Mouse (Mus musculus) kidney, postnatal 14 days (tissue): ENCODE results near the gene Map7d1.
A peak's percentile ranks its signal among the peaks of the same experiment; 100 is the strongest.
"Not testable (repeated sequence)": the region's sequence is repeated elsewhere in the genome, so short reads cannot be mapped to it uniquely, and the experiment has no call there.

ENCODE experiments used
- DNase-seq: peaks from one replicate; pipeline ENCODE4 v3.0.0; 2022; ENCODE audit warnings: mixed read lengths

The Map7d1 gene

DNA sequence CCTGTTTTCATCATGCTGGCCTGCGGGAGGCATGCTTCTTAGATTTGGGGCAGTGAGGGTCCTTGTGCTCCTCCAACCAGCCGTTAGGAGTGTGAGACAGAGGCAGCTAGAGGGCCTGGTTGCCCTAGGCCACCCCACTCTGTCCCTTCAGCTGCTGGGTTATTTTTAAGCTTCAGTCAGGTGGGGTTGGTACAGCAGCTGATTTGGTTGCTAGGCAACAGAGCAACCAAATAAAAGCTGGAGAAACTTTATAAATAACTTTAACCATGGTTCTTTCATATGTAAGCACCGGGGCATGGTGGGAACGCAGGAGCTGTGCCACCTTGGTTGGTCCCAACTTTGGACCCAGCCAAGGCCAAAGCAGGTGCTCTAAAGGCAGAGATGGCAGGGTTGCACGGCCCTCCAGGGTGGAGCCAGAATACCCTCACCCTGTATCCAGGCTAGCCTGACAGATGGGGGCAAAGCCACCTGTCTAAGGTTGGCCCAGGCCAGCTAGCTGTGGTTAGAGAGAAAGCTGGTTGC lies 18.4 kb downstream of the Map7d1 start:
- no peak for DNase-seq

DNA sequence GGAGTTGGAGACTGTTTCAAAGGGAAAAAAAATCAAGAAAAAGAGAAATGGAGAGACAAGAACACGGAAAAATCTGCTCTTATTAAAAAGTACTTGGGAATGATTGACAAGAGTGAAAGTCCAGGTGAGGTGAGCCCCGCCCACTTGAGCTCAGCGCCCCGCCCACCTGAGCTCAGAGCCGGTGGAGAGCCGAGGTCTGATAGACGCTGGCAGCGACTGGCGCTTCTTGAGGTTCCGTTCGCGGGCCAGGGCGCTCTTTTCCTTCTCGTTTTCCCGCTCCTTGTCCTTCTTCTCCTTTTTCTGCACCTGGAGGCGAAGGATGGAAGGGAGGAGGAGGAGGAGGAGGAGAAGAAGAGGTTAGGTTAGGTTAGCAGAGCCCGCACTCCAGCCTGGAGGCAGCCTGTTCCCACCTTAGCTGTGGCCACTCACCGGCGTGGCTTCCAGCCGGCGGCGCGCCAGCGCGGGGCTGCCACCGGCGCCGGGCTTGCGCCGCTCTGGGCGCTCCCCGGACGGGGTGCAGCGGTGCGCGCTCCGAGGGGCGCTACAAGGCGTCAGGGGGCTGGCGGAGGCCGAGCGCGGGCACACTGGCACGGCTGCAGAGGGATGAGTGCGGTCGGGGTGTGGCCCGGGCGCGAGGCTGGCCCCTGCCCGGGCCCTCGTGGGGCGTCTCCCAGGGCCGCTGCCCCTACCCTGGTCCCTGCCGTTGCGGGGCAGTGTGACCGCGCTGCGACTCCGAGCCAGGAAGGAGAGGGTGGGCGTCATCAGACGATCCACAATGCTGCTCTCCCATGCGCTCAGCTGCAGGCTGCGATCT lies 19.5 kb downstream of the Map7d1 start:
- peak; percentile 75 for DNase-seq

DNA sequence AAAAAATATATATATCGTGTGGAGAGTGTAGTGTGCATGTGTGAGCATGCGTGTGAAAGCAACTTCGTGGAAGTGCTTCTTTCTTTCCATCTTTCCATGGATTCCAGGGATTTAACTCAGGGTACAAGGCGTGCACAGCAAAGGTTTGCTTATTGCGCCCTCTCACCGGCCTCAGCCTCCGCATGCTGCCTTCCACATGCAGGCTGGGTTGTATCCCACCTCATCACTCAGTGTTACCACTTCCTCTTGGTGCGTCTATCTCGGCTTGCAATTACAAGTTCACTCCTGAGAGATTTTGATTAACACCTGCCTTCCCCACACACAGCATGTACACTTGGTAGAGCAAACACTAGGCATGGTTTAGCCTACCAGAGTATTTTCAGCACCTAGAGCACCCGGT lies 21.0 kb downstream of the Map7d1 start:
- no peak for DNase-seq

DNA sequence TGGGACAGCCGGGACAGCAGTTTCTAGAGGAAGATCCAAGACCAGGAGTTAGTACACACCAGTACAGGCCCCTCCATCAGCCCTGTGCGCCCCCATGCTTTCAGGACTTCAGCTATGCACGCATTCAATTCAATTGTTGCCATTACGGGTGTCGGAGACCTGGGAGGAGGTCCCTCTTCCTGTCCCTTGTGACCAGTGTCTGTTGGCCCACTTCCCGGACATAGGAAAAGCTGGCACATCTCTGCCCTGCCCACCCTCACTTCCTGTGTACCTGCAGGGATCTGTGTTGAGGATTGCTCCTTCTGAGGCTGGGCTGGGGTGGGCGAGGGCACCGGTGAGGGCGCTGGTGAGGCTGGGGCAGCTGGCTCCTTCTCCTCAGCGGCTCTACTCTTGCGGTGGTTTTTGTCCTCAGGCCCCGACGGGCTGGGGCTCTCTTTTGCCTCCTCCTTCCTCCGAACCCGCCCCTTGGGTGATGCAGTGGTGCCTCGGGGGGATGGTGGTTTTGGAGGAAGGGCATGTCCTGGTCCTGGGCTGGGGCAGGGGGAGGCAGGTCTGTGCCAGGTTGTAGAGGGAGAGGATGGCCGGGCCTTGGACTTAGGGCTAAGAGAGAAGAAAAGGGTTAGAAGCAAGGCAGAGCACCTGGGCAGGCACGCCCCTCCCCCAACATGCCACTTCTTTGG lies 21.5 kb downstream of the Map7d1 start:
- DNase-seq, result peak; percentile 55

DNA sequence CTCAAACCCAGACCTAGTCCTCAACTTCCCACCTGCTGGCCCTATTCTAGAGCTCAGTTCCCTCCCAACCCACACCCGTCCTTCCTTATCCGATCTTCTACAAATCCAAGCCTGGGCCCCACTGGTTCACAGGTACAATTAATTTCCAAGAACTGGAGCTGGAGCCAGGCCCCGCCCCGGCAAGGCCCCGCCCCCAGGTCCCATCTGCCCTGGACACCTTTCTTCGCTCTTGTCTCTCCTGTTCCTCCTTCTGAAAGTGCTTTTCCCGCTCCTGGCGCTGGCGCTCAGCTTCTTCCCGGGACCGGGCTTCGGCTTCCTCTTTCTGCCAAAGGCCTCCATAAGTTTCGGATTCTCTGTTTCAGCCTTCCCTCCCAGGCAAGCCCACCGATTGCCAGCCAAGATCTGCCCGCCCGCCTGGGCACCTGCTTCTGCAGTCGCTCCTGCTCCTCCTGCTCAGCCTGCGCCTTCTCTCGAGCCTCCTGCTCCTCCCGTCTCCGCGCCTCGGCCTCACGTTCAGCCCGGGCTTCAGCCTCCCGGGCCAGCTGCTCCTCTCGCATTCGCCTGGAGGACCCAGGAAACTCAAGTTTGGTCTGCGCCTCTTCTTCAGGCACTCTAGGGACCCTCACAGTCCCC lies 22.4 kb downstream of the Map7d1 start:
- DNase-seq, result no peak

DNA sequence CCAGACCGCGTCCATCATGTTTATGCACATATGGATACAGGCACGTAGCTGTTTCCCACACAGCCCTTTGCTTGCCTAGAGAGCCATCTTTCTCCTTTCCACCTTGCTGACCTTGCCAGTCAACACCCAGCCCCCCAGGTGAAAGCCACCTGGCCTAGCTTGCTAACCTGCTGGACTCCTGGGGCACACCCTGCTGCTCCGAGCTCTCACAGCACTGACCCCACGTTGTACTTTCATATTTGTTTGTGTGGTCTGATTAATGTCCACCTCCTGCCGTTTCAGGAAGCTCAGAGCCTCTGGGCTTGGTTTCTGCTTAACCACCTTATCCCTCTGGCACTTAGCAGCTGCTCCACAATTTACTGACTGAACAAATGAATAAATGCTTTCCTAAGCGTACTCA lies 26.2 kb downstream of the Map7d1 start:
- no peak for DNase-seq

DNA sequence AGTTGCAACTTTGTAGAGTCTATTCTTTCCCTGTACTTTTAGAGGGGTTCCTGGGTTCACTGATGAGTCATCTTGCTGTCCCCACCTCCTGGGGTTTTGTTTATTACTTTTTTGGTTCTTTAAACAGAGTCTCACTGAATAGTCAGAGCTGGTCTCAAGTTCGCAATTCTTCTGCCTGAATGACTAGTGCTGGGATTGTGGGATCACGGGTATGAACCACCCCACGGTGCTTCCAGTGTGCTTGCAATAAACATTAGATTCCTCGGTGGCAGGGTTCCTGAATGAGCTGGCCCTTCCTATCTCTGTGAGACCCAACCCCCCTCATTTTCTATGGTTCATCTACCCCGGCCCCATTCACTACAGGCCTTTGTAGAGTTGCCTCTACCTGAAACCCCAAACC lies 28.0 kb downstream of the Map7d1 start:
- DNase-seq, result no peak

DNA sequence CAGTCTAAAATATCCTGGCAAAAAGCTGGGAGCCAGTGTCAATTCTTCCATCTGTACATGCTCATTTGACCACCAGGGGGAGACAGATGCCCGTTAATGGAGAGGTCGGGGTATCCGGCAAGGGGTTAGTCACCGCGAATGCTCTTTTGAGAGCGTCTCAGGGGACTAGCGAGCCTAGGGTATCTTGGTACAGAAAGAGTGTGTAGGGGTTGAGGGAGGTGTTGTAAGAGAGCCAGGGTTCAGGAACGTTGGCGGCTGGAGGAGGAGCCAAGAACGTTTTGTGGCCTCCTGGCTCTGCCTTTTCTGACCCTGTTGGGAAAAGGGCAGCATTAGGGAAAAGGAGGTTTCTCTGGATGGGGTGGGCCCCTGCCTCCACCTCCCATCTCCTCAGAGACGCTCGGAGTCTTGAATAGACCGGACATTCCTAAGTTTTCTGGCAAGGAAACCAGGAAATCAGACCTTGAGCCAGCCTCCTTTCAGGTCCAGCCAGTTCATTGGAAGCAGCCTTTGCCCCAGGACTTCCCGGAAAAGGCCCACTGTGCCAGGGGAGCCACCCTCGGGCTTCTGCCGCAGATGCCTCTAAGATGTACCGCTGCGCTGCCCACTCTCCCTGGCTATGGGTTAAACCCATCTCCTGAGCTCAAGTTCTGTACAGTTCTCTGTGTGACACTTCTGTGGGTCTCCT lies 28.9 kb downstream of the Map7d1 start:
- peak; percentile 91 for DNase-seq

DNA sequence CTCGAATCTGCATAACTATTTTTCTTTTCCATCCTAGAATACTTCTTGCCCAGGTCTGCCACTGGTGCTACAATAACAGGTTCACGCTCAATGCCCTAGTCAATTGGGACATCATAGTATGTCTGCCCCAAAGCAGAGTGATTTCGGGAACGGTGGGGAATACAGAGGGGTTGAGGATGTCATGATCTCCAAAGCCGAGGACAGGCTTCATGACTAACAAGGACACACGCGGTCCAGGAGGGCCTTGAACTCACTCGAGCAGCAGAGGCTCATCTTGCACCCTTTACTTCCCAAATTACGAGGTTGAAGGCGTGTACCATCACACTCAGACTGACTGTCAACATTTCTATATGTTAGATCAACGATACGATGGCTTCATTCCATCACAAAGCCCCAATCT lies 29.5 kb downstream of the Map7d1 start:
- DNase-seq, result no peak

DNA sequence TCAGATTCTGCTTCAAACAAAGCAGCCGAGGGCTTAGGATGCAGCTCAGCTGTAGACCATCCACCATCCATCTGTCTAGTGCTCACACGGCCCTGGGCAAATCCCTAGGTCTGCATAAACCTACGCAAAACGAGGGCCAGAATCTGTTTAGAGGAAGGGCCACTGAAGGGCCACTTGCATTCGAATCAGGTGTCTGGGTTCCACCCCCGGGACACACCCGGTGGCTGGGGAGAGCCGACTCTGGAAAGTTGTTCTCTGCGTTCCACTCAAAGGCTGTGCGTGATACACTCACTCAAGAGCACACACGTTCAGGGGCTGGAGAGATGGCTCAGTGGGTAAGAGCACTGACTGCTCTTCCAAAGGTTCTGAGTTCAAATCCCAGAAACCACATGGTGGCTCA lies 33.5 kb downstream of the Map7d1 start:
- no peak for DNase-seq

DNA sequence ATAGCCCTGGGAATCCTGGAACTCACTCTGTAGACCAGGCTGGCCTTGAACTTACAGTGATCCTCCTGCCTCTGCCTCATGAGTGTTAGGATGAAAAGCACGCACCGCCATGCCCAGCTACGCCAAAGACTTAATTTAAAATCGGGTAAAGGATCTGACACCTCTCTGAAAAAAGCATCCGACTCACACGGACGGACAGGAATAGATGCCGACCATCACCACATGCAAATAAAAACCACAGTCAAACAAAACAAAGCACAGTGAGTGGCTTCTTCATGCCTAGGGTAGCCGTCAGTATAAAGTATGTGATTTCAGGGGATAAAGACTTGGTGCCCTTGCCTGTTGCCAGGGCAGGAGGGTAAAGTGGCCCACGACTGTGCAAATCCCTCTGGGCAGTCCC lies 36.1 kb downstream of the Map7d1 start:
- no peak for DNase-seq

DNA sequence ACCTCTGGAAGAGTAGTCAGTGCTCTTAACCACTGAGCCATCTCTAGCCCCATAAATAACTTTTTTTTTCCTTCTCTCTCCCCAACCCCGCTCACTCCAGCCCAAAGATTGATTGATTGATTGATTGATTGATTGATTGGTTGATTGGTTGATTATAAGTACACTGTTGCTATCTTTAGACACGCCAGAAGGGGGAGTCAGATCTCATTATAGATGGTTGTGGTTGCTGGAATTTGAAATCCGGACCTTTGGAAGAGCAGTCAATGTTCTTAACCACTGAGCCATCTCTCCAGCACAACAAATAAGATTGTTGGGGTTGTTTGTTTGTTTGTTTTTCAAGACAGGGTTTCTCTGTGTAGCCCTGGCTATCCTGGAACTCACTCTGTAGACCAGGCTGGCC lies 36.6 kb downstream of the Map7d1 start:
- not testable (repeated sequence) for DNase-seq

DNA sequence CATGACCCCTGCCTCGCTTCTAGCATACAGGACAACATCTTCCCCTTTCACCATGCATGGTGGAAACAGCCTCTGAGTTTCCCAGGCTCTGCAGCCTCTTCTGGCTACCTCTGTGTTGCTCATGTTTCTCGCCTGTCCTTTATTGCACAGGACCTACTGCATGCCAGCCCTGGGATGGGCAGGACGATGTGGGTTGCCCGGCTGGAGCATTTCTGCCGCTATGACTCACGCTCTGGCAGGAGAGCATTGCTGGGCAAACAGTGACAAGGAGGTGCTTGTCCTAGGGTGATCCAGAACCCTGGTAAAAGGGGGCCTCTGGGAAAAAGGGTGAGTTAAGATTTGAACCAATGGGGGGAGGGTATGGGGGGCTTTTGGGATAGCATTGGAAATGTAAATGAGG lies 38.4 kb downstream of the Map7d1 start:
- DNase-seq, result no peak

DNA sequence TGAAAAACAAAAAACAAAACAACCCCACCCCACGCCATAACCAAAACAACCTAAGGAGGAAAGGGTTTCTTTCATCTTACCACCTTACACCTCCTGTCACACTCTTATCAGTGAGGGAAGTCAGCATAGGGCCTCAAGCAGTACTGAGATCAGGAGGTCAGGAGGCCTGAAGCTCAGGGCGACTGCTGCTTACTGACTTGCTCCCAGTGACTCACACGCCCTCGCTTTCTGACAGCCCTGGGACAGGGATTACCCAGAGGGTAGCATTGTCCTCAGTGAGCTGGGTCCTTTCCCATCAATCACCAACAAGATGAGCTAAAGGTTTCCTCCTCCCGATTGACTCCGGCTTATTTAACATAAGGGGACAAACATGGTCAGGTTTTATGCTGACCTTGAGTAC lies 49.1 kb downstream of the Map7d1 start:
- no peak for DNase-seq

DNA sequence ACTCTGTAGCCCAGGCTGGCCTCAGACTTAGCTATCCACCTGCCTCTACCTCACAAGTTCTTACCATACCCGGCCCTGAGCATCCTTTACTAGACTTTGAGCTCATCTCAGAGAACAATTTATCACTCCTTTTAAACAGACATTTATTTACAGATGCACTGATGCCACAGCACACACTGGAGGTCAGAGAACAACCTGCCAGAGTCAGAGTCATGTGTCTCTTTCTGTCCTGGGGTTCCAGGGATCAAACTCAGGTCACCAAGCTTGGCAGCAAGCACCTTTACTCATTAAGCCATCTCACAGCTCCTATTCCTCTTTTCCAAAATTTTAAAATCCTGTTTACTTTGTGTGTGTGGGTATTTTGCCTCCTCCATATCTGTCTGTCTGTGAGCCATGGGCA lies 50.8 kb downstream of the Map7d1 start:
- DNase-seq, result no peak

DNA sequence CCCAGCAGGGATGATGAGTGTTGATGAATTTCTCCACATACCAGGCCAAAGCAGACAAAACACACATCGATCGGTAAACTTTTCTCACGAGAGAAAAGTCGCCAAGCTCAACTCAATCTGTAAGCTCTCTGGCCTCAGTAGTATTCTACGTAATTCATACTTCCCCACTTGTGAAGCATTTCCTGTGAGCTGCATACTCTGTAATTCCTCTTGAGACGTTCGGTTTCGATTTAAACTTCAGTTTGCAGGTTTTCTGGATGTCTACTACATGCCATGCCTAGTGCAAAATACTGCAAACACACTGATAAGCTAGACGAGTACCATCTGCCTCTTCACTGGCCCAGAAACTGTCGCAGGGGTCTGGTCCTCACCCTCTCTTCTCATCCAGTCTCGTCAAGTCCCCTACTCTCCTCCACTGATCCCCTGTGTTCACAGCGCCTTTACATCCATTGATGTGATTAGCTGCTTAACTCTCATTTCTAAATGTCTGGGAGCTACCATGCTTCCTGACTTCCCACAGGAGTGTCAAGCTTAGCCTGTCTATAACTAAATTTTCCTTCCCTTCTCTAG lies 51.4 kb downstream of the Map7d1 start:
- DNase-seq, result no peak

DNA sequence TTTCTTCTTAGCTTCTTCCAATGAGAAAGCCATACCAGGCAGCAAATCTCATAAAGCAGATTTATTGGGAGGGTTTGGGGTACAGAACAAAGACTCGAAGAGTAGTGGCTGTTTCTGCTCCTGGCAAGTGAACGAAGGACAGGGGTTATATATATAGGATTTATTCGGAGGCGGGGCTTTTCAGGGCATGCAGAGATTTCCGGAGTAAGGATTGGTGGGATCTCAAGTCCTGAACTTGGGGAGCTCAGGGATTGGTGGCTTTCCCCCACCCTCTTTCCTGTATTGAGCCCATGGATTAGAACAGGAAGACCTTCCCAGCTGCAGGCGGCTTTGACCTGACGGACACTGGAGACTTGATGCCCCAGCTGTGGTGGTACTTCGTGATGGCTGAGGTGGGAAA lies 52.1 kb downstream of the Map7d1 start:
- DNase-seq, result no peak

DNA sequence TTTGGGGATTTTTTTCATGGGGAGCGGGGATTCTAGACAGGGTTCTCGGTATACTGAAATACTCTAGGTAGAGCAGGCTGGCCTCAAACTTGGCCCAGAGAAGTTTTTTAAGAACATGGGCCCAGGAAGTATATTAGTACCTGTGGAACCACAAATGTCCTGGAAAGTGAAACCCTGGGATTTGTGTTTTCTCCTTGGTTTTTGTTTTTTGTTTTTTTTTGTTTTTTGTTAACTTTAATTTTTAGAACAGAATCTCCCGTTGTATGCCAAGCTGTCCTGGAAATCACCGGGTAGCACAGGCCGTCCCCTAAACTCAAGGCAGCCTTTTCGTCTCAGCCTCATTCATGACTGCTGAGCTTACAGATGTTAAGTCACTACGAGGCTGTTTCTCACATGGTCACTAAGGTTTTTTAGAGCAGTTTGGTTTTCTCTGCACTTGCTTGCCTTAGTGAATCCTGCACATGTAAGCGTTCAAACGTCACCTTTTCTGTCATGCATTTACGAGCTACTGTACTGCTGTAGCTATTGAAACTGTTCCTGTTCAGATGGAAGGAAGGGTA lies 52.7 kb downstream of the Map7d1 start:
- DNase-seq, result no peak

DNA sequence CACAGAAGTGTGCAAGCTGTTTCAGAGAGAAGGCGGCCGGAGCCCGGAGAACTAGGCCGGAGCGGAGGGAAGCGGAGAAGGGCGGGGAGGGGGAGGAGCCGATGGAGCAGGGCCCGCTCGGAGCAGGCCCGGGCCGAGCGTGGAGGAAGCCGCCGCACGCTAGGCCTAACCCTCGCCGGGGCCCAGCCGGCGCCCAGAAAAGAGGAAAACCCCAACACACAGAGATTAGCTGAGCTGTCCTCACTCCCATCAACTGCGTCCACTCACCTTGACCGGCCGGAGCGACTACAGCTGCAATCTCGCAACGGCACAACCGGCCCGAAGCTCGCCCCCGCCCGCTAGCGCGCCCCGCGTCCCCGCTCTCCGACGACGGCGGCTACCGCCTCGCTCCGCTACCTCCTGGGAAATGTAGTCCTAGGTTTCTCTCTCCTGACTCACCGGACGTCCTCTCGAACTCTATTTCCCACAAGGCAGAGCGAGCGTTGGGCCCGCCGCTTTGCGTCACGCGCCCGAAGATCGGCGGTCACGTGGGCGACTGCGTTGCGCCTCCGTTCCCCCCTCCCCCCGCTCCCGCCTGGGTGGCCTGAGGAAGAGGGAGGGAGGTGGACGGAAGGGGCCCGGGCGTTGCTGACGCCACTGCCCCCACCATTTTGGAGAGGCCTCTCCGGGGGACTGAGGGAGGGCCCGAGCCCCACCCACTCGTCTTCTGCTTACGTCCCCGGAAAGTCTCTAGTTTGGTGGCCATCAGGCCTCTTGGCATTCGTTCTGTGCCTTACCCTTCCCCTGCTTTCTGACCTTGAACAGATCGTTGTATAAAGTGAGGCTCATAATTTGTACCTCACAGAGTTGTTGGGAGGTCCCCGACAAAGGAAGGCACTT lies 53.6 kb downstream of the Map7d1 start, which contains the start of gene Thrap3:
Thrap3 (minus strand) TSS at position 458 of the 879 bp plus-strand sequence.
- DNase-seq, result peak; percentile 100

DNA sequence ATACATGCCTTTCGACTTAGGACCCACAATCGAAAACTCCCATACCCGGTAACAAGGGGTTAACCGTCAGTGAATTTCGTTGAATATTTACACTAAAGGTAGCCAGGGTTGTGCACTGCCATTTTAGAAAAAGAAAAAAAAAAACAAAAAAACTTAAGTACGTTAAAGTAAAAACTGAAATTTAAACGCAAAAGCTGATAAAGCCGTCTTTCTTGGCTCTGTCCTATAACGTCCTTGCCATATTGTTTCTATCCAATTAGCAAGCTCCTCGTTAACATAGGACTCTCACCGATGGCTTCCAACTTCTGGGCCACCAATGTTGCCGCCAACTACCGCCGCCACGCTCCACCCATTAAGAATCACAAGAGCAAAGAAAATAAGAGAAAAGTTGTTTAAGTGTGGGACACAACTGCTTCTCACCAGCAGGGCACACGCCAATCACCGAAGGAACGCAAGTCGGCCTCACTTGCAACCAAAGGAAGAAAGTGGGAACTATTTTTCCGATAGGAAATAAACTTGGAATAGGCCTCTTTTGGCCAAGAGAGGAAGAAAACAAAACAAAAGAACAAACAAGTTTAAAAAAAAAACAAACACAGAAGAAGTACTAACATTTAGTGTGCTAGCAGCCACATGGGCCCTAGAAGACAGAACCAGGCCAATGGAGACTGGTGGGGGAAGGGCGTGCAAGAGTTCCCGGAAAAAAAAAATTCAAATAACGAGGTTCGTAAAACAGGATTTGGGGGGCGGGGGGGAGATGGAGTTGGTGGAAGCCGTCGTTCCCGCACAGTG lies 54.4 kb downstream of the Map7d1 start:
- DNase-seq, result peak; percentile 45

DNA sequence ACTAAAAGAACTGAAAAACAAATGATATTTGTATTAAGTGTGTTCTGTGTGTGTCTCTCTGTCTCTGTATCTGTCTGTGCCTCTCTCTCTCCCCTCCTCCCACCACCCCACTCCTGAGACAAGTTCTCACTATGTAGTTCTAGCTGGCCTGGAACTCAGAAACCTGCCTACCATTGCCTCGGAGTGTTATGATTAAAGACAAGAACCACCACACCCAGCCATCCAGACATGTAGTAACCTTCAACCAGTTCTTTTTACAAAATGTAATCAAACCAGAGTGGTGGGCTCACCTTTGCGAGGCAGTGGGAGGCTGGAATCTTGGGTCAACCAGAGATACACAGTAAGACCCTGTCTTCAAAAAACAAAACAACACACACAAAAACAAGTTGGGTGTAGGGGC lies 55.5 kb downstream of the Map7d1 start:
- DNase-seq, result no peak
